Mouse (Mus musculus) cerebellum, adult 11-12 months (tissue): ENCODE data around the gene Oxtr.

Source experiments
- DNase-seq: peaks from one replicate; pipeline ENCODE4 v3.0.0; 2022

Oxtr gene

DNA sequence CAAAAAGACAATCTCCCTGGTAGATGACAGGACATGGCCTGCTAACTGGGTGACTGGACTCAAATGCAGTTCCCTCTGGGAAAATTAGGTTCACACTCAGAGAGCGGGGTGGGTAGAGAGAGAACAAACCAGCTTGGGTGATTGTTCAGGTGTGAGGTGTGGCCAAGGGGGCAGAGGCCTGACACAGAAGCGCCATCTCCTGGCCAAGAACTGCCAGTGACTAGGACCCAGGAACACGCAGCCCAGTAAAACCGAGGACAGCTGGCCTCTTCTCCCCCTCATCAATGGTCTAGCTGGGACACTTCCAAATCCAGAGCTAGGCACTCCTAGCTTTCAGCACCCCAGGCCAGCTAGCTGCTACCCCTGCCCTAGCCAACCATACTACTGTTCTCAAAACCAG is 5.4 kb downstream of the Oxtr start:
- no peak for DNase-seq

DNA sequence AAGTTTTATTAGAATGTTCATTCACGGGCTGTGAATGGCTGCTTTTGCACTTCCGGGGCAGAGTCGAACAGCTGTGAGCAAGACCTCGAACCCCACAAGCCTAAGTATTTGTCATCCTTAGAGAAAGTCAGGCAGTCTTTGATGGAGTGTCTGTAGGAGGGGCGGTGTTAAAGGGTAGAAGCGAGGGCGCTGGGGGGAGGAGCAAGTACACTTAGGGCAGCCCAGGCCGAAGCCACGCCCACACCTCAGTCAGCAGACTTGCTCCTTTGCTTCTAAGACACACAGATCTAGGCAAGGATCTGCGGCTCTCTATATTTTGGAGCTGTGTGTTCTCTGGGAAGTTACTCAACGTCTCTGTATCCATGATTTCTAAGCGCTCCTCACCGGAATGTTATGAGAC is 9.9 kb downstream of the Oxtr start:
- DNase-seq, result no peak

DNA sequence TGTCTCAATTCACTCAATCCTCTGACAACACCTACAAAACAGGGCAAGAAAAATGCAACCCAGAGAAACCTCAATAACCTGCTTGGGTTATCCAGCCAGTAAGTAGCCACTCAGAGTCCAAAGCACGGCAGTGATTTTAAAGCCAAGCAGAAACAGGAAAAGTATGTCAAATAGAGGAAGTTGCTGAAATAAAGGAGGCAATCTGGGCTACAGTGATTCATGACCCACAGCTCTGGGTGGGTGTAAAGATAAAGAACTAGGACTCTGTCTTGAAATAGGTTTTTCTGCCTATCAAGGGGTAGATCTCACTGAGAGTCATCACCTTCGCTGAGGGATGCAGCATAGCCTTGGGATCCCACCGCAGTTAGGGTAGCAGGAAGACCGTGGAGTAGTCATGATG is 18.1 kb downstream of the Oxtr start:
- no peak for DNase-seq

GRCm38 (mm10) chr6:112466001-112466400 is 23.7 kb downstream of the Oxtr start:
- no peak for DNase-seq

DNA sequence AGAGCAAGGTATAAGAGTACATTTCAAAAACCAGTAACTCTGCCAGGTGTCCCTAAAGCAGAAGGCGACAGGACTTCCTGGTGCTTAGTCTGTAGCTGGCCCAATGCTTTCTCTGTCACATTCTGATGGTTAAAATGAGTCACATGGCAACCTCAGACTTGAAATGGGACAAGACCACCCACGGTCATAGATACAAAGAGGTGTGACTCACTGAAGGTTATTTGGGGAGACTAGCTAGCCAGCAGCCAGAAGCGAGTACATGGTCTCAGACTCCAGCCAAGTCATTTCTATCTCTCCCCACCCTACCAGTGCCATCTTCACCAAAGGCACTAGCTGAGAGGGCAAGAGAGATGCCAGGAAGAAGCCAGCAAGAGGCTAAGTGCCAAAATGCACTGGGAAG is 24.3 kb downstream of the Oxtr start:
- DNase-seq, result peak; percentile 18

- DNase-seq, result no peak
Measured at GRCm38 (mm10) chr6:112463331-112463730, 26.4 kb downstream of the Oxtr start.

GRCm38 (mm10) chr6:112461459-112461858 is 28.3 kb downstream of the Oxtr start:
- no peak for DNase-seq

DNA sequence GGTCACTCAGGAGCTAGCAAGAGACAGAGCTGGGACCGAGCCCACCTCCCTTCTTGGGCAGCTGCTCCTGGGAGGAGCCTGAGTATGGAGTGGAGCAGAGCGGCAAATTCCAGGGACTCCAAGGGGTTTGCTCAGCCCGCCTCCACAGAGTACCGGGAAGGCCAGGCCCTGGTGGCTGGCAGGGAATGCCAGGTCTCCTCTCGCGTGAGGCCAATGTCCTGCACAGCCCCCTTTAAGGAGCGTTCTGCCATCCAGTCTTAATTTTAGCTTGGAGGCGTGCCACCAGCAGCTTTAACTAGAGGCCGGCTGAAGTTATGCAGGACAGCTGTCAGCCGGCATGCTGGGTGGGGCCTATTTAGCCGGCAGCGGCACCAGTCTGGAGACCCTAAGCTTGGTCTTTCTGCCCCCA is 30.4 kb downstream of the Oxtr start, which contains the start of gene Cav3:
Gene Cav3 (plus strand): TSS at position 165 of the 409 bp plus-strand sequence.
- no peak for DNase-seq

DNA sequence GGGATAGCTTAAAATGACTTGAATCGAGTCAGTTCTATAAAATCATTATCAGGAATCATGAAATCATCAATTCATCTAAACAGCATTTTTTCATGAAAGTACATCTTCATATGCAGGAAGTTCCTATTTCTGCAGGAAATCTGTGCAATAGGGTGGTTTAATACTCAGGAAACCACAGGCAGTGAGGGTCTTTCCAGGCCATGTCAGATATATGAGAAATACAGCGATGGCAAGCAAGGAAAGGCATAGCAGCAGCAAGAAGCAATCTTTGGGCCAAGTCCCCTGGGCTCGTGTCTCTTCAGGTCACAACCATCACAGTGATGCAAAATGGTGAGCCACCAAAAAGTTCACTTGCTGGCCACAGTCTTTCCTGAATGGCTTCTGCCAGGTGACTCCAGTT is 44.1 kb downstream of the Oxtr start:
- DNase-seq, result no peak

DNA sequence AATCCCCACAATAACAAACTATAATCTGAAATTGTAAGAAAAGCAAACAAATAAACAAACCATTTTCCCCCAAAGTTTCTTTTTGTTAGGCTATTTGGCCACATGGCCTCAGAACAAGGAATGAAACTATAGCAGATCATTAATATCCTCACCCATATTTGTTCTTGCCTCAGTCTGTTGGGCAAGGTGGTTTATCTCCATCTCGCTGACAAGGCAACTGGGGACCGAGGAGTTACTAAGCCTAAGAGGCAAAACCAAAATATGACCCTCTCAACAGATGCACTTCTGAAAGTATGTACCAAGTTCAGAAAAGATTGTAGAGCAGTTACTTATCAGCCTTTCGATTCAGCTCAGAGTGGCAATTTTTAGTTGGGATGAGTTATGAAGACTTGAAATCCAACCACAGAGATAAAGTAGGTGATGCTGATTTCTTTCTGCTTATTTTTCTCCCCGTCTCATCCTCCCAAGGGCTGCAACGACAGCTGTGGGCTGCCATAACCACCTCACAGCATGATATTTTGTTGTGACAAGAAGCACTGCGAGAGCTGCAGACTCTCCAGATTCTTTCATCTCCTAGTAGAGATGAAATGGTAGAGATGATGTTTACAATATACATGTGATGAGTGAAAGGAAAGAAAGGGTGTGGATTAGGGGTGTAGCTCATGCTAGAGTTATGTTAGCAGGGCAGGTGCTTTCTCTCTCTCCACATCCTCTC is 63.6 kb downstream of the Oxtr start:
- no peak for DNase-seq

GRCm38 (mm10) chr6:112423746-112424501 is 65.8 kb downstream of the Oxtr start:
- DNase-seq, result no peak
